Mouse (Mus musculus): ENCODE data around the gene Rps26.

DNA sequence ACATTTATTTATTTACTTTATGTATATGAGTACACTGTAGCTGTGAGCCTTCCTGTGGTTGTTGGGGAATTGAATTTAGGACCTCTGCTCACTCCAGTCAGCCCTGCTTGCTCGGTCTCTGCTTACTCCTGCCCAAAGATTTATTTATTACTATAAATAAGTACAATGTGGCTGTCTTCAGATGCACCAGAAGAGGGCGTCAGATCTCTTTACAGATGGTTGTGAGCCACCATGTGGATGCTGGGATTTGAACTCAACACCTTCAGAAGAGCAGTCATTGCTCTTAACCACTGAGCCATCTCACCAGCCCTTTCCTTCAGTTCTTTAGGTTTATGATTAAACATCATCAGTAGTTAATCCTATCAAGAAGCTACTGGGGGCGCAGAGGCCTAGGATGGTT lies 11.6 kb downstream of the Rps26 start:
- TF ChIP-seq POLR2A (IDR thresholded peaks at IDR 0.05; ENCODE audit: insufficient read length, low read depth), result no peak
- TF ChIP-seq MAX (IDR thresholded peaks at IDR 0.05; ENCODE audit: low read depth), result no peak
- no peak for TF ChIP-seq TCF12 (IDR thresholded peaks at IDR 0.05; ENCODE audit: insufficient read depth, poor library complexity, severe bottlenecking)
- TF ChIP-seq USF1 (IDR thresholded peaks at IDR 0.05; ENCODE audit: low read depth), result no peak
